Mouse (Mus musculus) fibroblast of lung, adult 2 months (primary cell): ENCODE measurements around the gene Acot7.

ENCODE experiments used
- DNase-seq: peaks from one replicate; pipeline ENCODE4 v3.0.0-alpha.2; 2011; ENCODE audit warnings: low read depth

Gene Acot7

GRCm38 (mm10) chr4:152296874-152297861, 119.2 kb downstream of the Acot7 start, which contains the start of gene Icmt:
TSS of gene Icmt (plus strand) at chr4:152297227.
- DNase-seq, result peak; percentile 89

GRCm38 (mm10) chr4:152298836-152299235, 120.9 kb downstream of the Acot7 start:
- no peak for DNase-seq

- no peak for DNase-seq
Observed at GRCm38 (mm10) chr4:152300375-152300774, 122.4 kb downstream of the Acot7 start.

- no peak for DNase-seq
Observed at GRCm38 (mm10) chr4:152302012-152302411, 124.1 kb downstream of the Acot7 start.

- no peak for DNase-seq
Observed at GRCm38 (mm10) chr4:152303172-152303571, 125.2 kb downstream of the Acot7 start.

GRCm38 (mm10) chr4:152304685-152305084, 126.8 kb downstream of the Acot7 start:
- DNase-seq, result no peak

GRCm38 (mm10) chr4:152305991-152306390, 128.1 kb downstream of the Acot7 start:
- no peak for DNase-seq

GRCm38 (mm10) chr4:152307542-152307941, 129.6 kb downstream of the Acot7 start:
- DNase-seq, result no peak

- DNase-seq, result no peak
Observed at GRCm38 (mm10) chr4:152312186-152312585, 134.3 kb downstream of the Acot7 start.

GRCm38 (mm10) chr4:152313211-152313632, 135.3 kb downstream of the Acot7 start:
- no peak for DNase-seq

GRCm38 (mm10) chr4:152313934-152314333, 136.0 kb downstream of the Acot7 start:
- DNase-seq, result no peak

GRCm38 (mm10) chr4:152315498-152316213, 137.7 kb downstream of the Acot7 start:
- no peak for DNase-seq

GRCm38 (mm10) chr4:152317631-152318033, 139.7 kb downstream of the Acot7 start:
- no peak for DNase-seq

- DNase-seq, result no peak
Observed at GRCm38 (mm10) chr4:152318517-152319234, 140.7 kb downstream of the Acot7 start, which contains the start of gene Rnf207. TSS of gene Rnf207 (minus strand) at chr4:152318993.
